Mouse (Mus musculus) adrenal gland, postnatal 0 days (tissue): ENCODE data around the gene Psip1. TPM values are rescaled to one million over a fixed set of nuclear protein-coding genes. Genes with fewer than 3 reads are reported as not detected.

Experiments used
- polyA plus RNA-seq: library from polyadenylated mRNA; unstranded; fragments of >200 nt; fragmentation: Nextera tagmentation; extraction: Ambion mirVana; gene quantifications from 2 replicates; pipeline ENCODE4 v1.2.1, GENCODE M21; 2015

The Psip1 gene
- polyA plus RNA-seq = 93.0 and 105 TPM in 2 replicates

GRCm38 (mm10) chr4:83486117-83486901 is at the start of gene Psip1:
Psip1 (minus strand) TSS chr4:83486459.

GRCm38 (mm10) chr4:83524843-83525689 is 38.8 kb upstream of the Psip1 start, which contains the start of gene Ccdc171:
Ccdc171 (plus strand) TSS chr4:83525545.

GRCm38 (mm10) chr4:83417160-83417819 is 69.0 kb downstream of the Psip1 start, which contains the start of gene Snapc3:
Snapc3 (plus strand) TSS chr4:83417724.

Other genes starting within 250 kb of the Psip1 start
- 4.6 and 4.8 TPM in 2 replicates for gene Ttc39b, start 162.2 kb downstream of the Psip1 start, polyA plus RNA-seq
- gene Snapc3, start 68.7 kb downstream of the Psip1 start, polyA plus RNA-seq = 19.6 and 20.0 TPM in 2 replicates
- gene Ccdc171, start 39.1 kb upstream of the Psip1 start, polyA plus RNA-seq = 2.7 and 3.5 TPM in 2 replicates